ENCODE assay signal across 8 mouse cellular contexts in genomic region chr8:88521541-88522414, GRCm38 (mm10). TPM values are rescaled to one million over a fixed set of nuclear protein-coding genes. Genes with fewer than 3 reads are reported as not detected.
DNase-seq lines count a peak whose midpoint lies in the region; ATAC-seq and TF ChIP-seq lines count a peak whose summit lies in the region.

No protein-coding gene starts in this region.

- H3K4me1 ChIP-seq in forebrain, embryonic 14.5 days (ENCODE audit: control insufficient read depth, insufficient read depth, low read length) = peaks cover 19% of the 10 kb centered on the region
- H3K4me1 ChIP-seq in limb, embryonic 10.5 days = peaks cover 84% of the 10 kb centered on the region
- peaks cover 60% of the 10 kb centered on the region for H3K4me1 ChIP-seq in midbrain, embryonic 15.5 days

- TF ChIP-seq CTCF in left cerebral cortex, adult 2 months (IDR thresholded peaks at IDR 0.05) = no peak

- peak overlapping the region; percentile 86 for H3K9ac ChIP-seq in forebrain, embryonic 14.5 days (ENCODE audit: low read length)
- peak overlapping the region; percentile 70 for H3K9ac ChIP-seq in midbrain, embryonic 15.5 days

- peak; percentile 20 to 41 for DNase-seq in left cerebral cortex, adult 2 months (ENCODE audit: extremely low spot score in 1 of 2, low spot score in 2 of 2)
- DNase-seq in left cerebral cortex, adult 8-10 months (ENCODE audit: low spot score in 2 of 2) = no peak
- peak; percentile 29 for DNase-seq in cerebellum, adult 8-10 months
- DNase-seq in forebrain, embryonic 14.5 days (ENCODE audit: low spot score) = peak; percentile 16
- DNase-seq in limb, embryonic 10.5 days (ENCODE audit: low spot score) = peak; percentile 72
- no peak for DNase-seq in c-Kit-positive CD71-positive TER-119-positive erythroid progenitor cells, embryonic 14.5 days (ENCODE audit: low spot score)
- DNase-seq in urinary bladder, postnatal 10 days (ENCODE audit: low spot score) = no peak

- whole genome bisulfite sequencing in forebrain, embryonic 14.5 days = under 1% methylated on average over 43 of the region's 65 CpGs
- under 1% methylated on average over 60 of the region's 65 CpGs for WGBS in limb, embryonic 10.5 days
- WGBS in midbrain, embryonic 15.5 days = under 1% methylated on average over 60 of the region's 65 CpGs

- no peaks in the 10 kb centered on the region for H3K36me3 ChIP-seq in forebrain, embryonic 14.5 days (ENCODE audit: control insufficient read depth, insufficient read depth, low read length)
- 0 out of 2 replicates have a peak, but pooled peaks cover under 1% of the 10 kb centered on the region for H3K36me3 ChIP-seq in limb, embryonic 10.5 days
- H3K36me3 ChIP-seq in midbrain, embryonic 15.5 days (replicated peaks) = no peaks in the 10 kb centered on the region

- no peaks in the 10 kb centered on the region for H3K9me3 ChIP-seq in forebrain, embryonic 14.5 days (replicated peaks; ENCODE audit: control insufficient read depth, low read length)
- no peaks in the 10 kb centered on the region for H3K9me3 ChIP-seq in limb, embryonic 10.5 days (replicated peaks)
- H3K9me3 ChIP-seq in midbrain, embryonic 15.5 days = no peaks in the 10 kb centered on the region

- peaks cover 9% of the 10 kb centered on the region; the same call in 1 of the 2 replicates for H3K27me3 ChIP-seq in forebrain, embryonic 14.5 days (replicated peaks; ENCODE audit: control insufficient read depth, insufficient read depth, low read length)
- H3K27me3 ChIP-seq in limb, embryonic 10.5 days (ENCODE audit: low read depth, poor library complexity, severe bottlenecking) = peaks cover 37% of the 10 kb centered on the region
- H3K27me3 ChIP-seq in midbrain, embryonic 15.5 days (replicated peaks) = peaks cover 9% of the 10 kb centered on the region; the same call in 1 of the 2 replicates

- intact Hi-C loops in left cerebral cortex, adult 2 months (cut with DNase I) = loop anchor here (5.0 kb wide), 3 partner anchors 69 to 159 kb away; partner anchors contain the start of gene Brd7

- peak; percentile 56 for ATAC-seq in forebrain, embryonic 14.5 days
- ATAC-seq in midbrain, embryonic 15.5 days (replicated peaks) = peak; percentile 55

- peak overlapping the region; percentile 81 for H3K4me3 ChIP-seq in left cerebral cortex, adult 2 months
- H3K4me3 ChIP-seq in forebrain, embryonic 14.5 days (ENCODE audit: low read depth, low read length) = peak overlapping the region; percentile 77
- peak overlapping the region; percentile 81 for H3K4me3 ChIP-seq in limb, embryonic 10.5 days
- H3K4me3 ChIP-seq in midbrain, embryonic 15.5 days = peak overlapping the region; percentile 67

- peak overlapping the region; percentile 72 for H3K27ac ChIP-seq in left cerebral cortex, adult 2 months
- H3K27ac ChIP-seq in forebrain, embryonic 14.5 days (ENCODE audit: low read depth, low read length) = peak overlapping the region; percentile 60; the same call in 1 of the 2 replicates
- H3K27ac ChIP-seq in limb, embryonic 10.5 days = peak overlapping the region; percentile 93
- peak overlapping the region; percentile 37 for H3K27ac ChIP-seq in midbrain, embryonic 15.5 days

- H3K4me2 ChIP-seq in forebrain, embryonic 14.5 days (ENCODE audit: low read length) = peak overlapping the region; percentile 98
- peak overlapping the region; percentile 98 for H3K4me2 ChIP-seq in midbrain, embryonic 15.5 days

RNA-seq across cellular contexts. Expression of gene Nkd1, which starts 0.6 kb away (rescaled TPM):
- total RNA-seq in left cerebral cortex, adult 2 months (2021) = 10 to 100 TPM; 13.7 to 14.1 TPM
- total RNA-seq in left cerebral cortex, adult 8-10 months (2022) = 10 to 100 TPM; 11.1 to 15.6 (median 14.6) TPM
- polyA plus RNA-seq in forebrain, embryonic 14.5 days (2014; fragmentation: Nextera tagmentation; extraction: Ambion mirVana) = 35.2 and 40.0 TPM in 2 replicates
- polyA plus RNA-seq in limb, embryonic 10.5 days (2016; fragmentation: Nextera tagmentation; extraction: Ambion mirVana) = 55.4 and 60.7 TPM in 2 replicates
- polyA plus RNA-seq in midbrain, embryonic 15.5 days (2015; fragmentation: Nextera tagmentation; extraction: Ambion mirVana) = 62.9 and 69.1 TPM in 2 replicates

Comparison
In these comparisons a context has a peak if more than half of its experiments do, and no peak if none do; other contexts are left out.
1. DNase-seq: peak in left cerebral cortex, adult 2 months (2 of 2), cerebellum, adult 8-10 months (single experiment), forebrain, embryonic 14.5 days (single experiment) and limb, embryonic 10.5 days (single experiment); none in left cerebral cortex, adult 8-10 months (0 of 2), c-Kit-positive CD71-positive TER-119-positive erythroid progenitor cells, embryonic 14.5 days (single experiment) and urinary bladder, postnatal 10 days (single experiment).
2. H3K27ac ChIP-seq: peak in every context shown above with its lines; median percentile 93 in limb, embryonic 10.5 days; 72 in left cerebral cortex, adult 2 months; 60 in forebrain, embryonic 14.5 days; 37 in midbrain, embryonic 15.5 days.
3. Peak in every context shown above with its lines, with median percentiles within 50 percentile points of each other: H3K4me3 ChIP-seq.